Mouse (Mus musculus): ENCODE measurements around the gene Znfx1.

DNA sequence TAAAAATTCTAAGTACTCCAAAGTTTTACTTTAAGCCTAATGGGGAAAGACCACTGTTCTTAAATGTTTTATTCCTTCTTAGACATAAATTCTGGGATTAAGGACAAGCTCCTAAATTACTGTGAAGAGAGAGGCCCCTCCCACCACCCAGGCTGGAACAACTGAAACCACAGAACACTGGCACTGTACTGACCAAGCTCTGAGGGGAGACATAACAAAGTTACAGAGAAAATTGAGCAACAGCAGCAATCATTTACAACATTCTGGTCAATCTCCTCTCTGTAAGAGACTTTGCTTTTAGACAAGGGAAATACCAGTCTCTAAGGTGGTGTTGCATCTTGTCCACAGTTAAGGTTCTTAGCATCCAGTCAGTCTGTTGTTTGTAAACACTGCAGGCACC is 70.9 kb downstream of the Znfx1 start:
- no peak for TF ChIP-seq CTCF (IDR thresholded peaks at IDR 0.05; ENCODE audit: extremely low read depth, insufficient read depth, insufficient read length, insufficient replicate concordance)
- TF ChIP-seq POLR2A (IDR thresholded peaks at IDR 0.05; ENCODE audit: low read depth, low read length) = no peak
